Mouse (Mus musculus) hematopoietic multipotent progenitor cell, adult 10-12 weeks (in vitro differentiated cells): ENCODE data around the gene Ppfia1. TPM values are rescaled to one million over a fixed set of nuclear protein-coding genes. Genes with fewer than 3 reads are reported as not detected.

Experiments used
- polyA plus RNA-seq: library from polyadenylated mRNA; stranded (reverse); fragments of >175 nt; gene quantifications from 2 replicates; pipeline ENCODE4 v1.2.3, GENCODE M21; 2012; ENCODE audit warnings: low replicate concordance

Gene Ppfia1
- 45.9 and 82.1 TPM in 2 replicates for polyA plus RNA-seq

DNA sequence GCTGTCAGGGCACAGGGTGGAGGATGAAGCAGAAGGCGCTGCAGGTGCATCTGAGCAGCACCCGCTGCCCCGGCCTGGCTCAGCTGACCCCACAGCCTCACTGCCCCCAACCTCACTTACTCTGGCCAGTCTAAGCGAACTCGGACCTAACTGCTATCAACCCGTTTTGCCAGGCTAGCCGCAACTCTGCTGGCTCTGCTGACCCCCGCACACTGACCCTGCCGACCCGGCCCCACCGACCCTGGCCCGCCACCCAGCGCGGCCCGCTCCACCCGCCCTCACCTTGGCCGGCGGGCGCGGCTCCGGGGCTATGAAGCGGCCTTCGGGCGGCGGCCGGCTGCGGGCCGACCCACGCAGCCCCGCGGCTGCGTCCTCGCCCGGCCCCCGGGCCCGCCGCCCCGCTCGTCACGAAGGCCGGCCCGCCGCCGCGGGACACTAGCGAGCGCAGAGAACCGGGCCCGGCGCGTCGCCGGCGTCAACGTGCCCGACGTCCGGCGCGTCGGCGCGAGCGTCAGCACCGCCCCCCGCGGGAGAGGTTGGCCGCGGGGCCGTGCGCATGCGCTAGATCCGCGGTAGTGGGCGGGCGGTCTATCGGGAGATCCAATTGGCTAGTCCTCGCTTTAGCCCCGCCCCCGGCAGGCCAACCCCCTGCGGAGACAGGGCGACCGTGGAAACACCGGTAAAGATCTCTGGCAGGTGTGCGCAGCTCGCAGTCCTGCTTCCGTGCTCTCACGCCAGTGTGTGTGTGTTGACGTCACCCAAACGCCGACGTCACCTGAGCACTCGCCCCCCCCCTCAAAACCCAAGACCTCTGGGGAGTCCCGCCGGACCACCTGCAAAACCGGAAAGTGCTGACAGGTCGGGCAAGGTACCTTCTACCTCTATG, at the start of gene Ppfia1:
TSS of gene Ppfia1 (minus strand) at position 493 of the 886 bp plus-strand sequence.

DNA sequence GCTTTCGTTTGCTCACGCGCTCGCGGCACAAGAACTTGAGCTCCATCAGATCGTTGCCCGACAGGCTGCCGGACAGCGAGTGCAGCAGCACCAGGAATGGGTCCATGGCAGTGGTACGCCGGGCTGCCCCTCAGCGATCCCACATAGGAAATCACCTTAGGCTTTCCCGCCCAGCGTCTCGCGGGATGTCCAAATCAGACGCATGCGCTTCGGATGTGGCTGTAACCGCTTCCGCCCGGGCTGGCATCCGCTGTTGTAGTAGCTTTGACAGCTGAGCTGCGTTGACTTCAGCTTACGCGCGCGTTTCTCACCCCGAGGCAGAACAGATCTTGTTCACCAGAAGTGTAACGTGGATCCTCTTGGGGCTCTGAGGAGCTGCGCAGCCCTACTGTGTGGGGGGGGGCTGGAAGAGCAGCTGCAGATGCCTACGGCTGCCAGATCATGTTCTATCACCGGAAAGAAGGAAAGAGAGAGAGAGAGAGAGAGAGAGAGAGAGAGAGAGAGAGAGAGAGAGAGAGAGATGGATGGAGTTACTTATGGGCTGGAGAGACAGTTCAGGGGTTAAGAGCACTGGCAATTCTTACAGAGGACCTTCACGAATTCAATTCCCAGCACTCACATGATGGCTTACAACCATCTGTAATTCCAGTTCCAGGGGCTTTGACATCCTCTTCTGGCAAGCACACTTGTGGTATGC, 28.9 kb upstream of the Ppfia1 start, which contains the start of gene Fadd:
TSS of gene Fadd (minus strand) at position 180 of the 697 bp plus-strand sequence.

DNA sequence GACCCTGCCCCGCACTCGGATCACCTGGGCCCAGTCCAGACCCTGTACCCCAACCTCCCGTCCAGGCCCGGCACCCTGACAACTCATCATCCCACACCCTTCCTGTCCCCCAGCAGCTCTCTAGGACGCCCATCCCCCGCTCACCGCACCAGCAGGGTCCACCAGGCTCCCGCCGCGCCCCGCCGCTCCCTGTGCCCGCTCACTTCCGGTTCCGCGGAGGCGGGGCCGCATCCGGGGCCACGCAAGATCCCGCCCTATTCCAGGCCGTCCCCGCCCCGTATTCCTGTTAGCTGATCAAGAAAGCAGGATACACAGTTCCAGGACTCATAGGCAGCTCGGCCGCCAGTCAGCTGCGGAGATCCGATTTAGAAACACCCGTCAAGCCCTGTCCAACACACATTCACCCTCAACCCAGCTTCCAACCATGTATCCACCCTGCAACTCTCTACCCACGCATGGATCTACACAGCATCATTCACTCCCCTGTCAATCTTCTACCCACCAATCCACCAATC, 82.9 kb downstream of the Ppfia1 start, which contains the start of gene Cttn:
TSS of gene Cttn (minus strand) at position 465 of the 515 bp plus-strand sequence.

Other genes starting within 250 kb of the Ppfia1 start
- 7.6 and 9.0 TPM in 2 replicates for gene Cttn, start 82.7 kb downstream of the Ppfia1 start, polyA plus RNA-seq
- gene Fadd, start 28.7 kb upstream of the Ppfia1 start, polyA plus RNA-seq, result 3.2 and 3.9 TPM in 2 replicates
- 0.06 and 0.29 TPM in 2 replicates for gene Ano1, start 198.2 kb upstream of the Ppfia1 start, polyA plus RNA-seq